Mouse (Mus musculus): Measurements from ENCODE around the gene Slc22a29.
A peak's percentile ranks its signal among the peaks of the same experiment; 100 is the strongest.
"Not testable (repeated sequence)": the region's sequence is repeated elsewhere in the genome, so short reads cannot be mapped to it uniquely, and the experiment has no call there.

The Slc22a29 gene

GRCm38 (mm10) chr19:8218800-8219199, at the start of gene Slc22a29:
Gene Slc22a29 (minus strand): TSS chr19:8218900.
- DNase-seq (ENCODE audit: low spot score in 2 of 2) = no peak

- no peak for DNase-seq (ENCODE audit: low spot score in 2 of 2)
These were observed 46.6 kb upstream of the Slc22a29 start for GRCm38 (mm10) chr19:8265324-8265723.

GRCm38 (mm10) chr19:8252705-8253037, 34.0 kb upstream of the Slc22a29 start:
- DNase-seq (ENCODE audit: low spot score in 2 of 2) = no peak

GRCm38 (mm10) chr19:8251896-8252704, 33.4 kb upstream of the Slc22a29 start:
- peak; percentile 30 to 32 for DNase-seq (ENCODE audit: low spot score in 2 of 2)

GRCm38 (mm10) chr19:8228916-8229315, 10.2 kb upstream of the Slc22a29 start:
- DNase-seq (ENCODE audit: low spot score in 2 of 2) = no peak

- DNase-seq (ENCODE audit: low spot score in 2 of 2) = no peak
These were observed 69.7 kb downstream of the Slc22a29 start for GRCm38 (mm10) chr19:8148787-8149523.

- not testable (repeated sequence) for DNase-seq (ENCODE audit: low spot score in 2 of 2)
These were observed 76.0 kb downstream of the Slc22a29 start for GRCm38 (mm10) chr19:8142716-8143115.

- not testable (repeated sequence) for DNase-seq (ENCODE audit: low spot score in 2 of 2)
These were observed 84.4 kb downstream of the Slc22a29 start for GRCm38 (mm10) chr19:8134127-8134841.

- DNase-seq (ENCODE audit: low spot score in 2 of 2) = not testable (repeated sequence)
These were observed 86.8 kb downstream of the Slc22a29 start, which contains the start of gene Slc22a28 for GRCm38 (mm10) chr19:8131881-8132280. Gene Slc22a28 (minus strand): TSS chr19:8131982.
